Mouse (Mus musculus) midbrain, embryonic 13.5 days (tissue): ENCODE measurements around the gene E2f6. TPM values are rescaled to one million over a fixed set of nuclear protein-coding genes. Genes with fewer than 3 reads are reported as not detected.

ENCODE experiments used
- ATAC-seq: fragments of 200-750 bp; cut with Nextera tagmentation; 2 replicates; pipeline ENCODE4 v1.8.0; 2017; ENCODE audit warnings: mild to moderate bottlenecking, moderate TSS enrichment, moderate library complexity
- H3K27ac ChIP-seq: fragments of 300-500 bp; sonication (generic); 2 replicates; pipeline ENCODE4 v1.5.1; 2015; ENCODE audit warnings: inconsistent platforms, mild to moderate bottlenecking, moderate library complexity
- H3K27me3 ChIP-seq: fragments of 300-500 bp; sonication (generic); 2 replicates; pipeline ENCODE4 v1.6.1; 2015; ENCODE audit warnings: mild to moderate bottlenecking, inconsistent platforms
- H3K36me3 ChIP-seq: fragments of 300-500 bp; sonication (generic); 2 replicates; pipeline ENCODE4 v1.6.1; 2015; ENCODE audit warnings: mild to moderate bottlenecking, inconsistent platforms
- H3K4me1 ChIP-seq: fragments of 300-500 bp; sonication (generic); replicated peaks from 2 replicates; pipeline ENCODE4 v1.6.1; 2015; ENCODE audit warnings: inconsistent platforms
- H3K4me2 ChIP-seq: fragments of 300-500 bp; sonication (generic); replicated peaks from 2 replicates; pipeline ENCODE4 v1.6.1; 2015; ENCODE audit warnings: moderate library complexity, mild to moderate bottlenecking, inconsistent platforms
- H3K4me3 ChIP-seq: fragments of 300-500 bp; sonication (generic); replicated peaks from 2 replicates; pipeline ENCODE4 v1.5.1; 2015; ENCODE audit warnings: mild to moderate bottlenecking, inconsistent platforms
- H3K9ac ChIP-seq: fragments of 300-500 bp; sonication (generic); replicated peaks from 2 replicates; pipeline ENCODE4 v1.6.1; 2015; ENCODE audit warnings: mild to moderate bottlenecking, inconsistent platforms
- H3K9me3 ChIP-seq: fragments of 300-500 bp; sonication (generic); 2 replicates; pipeline ENCODE4 v1.6.1; 2016; ENCODE audit warnings: mild to moderate bottlenecking, inconsistent platforms
- WGBS: fragments of 180-500 bp; shearing (Covaris S2); methylation state at CpG from one replicate; pipeline ENCODE4 v1.1.7; 2015; 5-methylcytosine and 5-hydroxymethylcytosine counted together
- polyA plus RNA-seq: library from polyadenylated mRNA; unstranded; fragments of >200 nt; fragmentation: Nextera tagmentation; extraction: Ambion mirVana; gene quantifications from 2 replicates; pipeline ENCODE4 v1.2.1, GENCODE M21; 2015

E2f6 gene
- polyA plus RNA-seq, 1 experiment from 2014 or later = 49.5 TPM

- H3K27me3 ChIP-seq = no peaks in the 10 kb centered on the region
- H3K4me1 ChIP-seq = no peaks in the 10 kb centered on the region
- ATAC-seq = no peak
- no peak overlapping the region for H3K4me3 ChIP-seq
- no peak overlapping the region for H3K27ac ChIP-seq
- H3K4me2 ChIP-seq = no peak overlapping the region
- H3K36me3 ChIP-seq = no peaks in the 10 kb centered on the region; the same call in 1 of the 2 replicates
- 75% methylated on average over 3 of the region's 3 CpGs for WGBS
- no peaks in the 10 kb centered on the region for H3K9me3 ChIP-seq
- no peak overlapping the region for H3K9ac ChIP-seq
Observed at GRCm38 (mm10) chr12:16780320-16780719, 30.4 kb upstream of the E2f6 start.

GRCm38 (mm10) chr12:16781034-16781746, 29.6 kb upstream of the E2f6 start:
- Histone ChIP-seq H3K4me2 (no peak overlapping the region), H3K9me3 (no peaks in the 10 kb centered on the region), H3K36me3 (no peaks in the 10 kb centered on the region; the same call in 1 of the 2 replicates), H3K4me3 (no peak overlapping the region), H3K27me3 (no peaks in the 10 kb centered on the region), H3K27ac (no peak overlapping the region), H3K4me1 (no peaks in the 10 kb centered on the region), H3K9ac (no peak overlapping the region)
- 90% methylated on average over 14 of the region's 14 CpGs for WGBS
- no peak for ATAC-seq

GRCm38 (mm10) chr12:16788600-16788999, 22.2 kb upstream of the E2f6 start:
- peaks cover 14% of the 10 kb centered on the region for H3K4me1 ChIP-seq
- H3K27ac ChIP-seq = no peak overlapping the region
- no peaks in the 10 kb centered on the region; the same call in 1 of the 2 replicates for H3K36me3 ChIP-seq
- 37% methylated on average over 2 of the region's 2 CpGs for WGBS
- no peak overlapping the region for H3K4me2 ChIP-seq
- no peaks in the 10 kb centered on the region for H3K9me3 ChIP-seq
- no peak overlapping the region for H3K4me3 ChIP-seq
- H3K9ac ChIP-seq = no peak overlapping the region
- no peaks in the 10 kb centered on the region for H3K27me3 ChIP-seq
- no peak for ATAC-seq

GRCm38 (mm10) chr12:16789199-16789598, 21.6 kb upstream of the E2f6 start:
- no peak overlapping the region for H3K4me3 ChIP-seq
- H3K36me3 ChIP-seq = no peaks in the 10 kb centered on the region
- H3K27ac ChIP-seq = no peak overlapping the region
- WGBS = 4% methylated on average over 1 of the region's 1 CpGs
- ATAC-seq = no peak
- H3K9ac ChIP-seq = no peak overlapping the region
- peaks cover 14% of the 10 kb centered on the region for H3K4me1 ChIP-seq
- H3K27me3 ChIP-seq = no peaks in the 10 kb centered on the region
- no peaks in the 10 kb centered on the region for H3K9me3 ChIP-seq
- no peak overlapping the region for H3K4me2 ChIP-seq

GRCm38 (mm10) chr12:16789756-16790155, 21.0 kb upstream of the E2f6 start:
- Histone ChIP-seq H3K9ac (no peak overlapping the region; the same call in 1 of the 2 replicates), H3K4me2 (no peak overlapping the region), H3K27ac (0 out of 2 replicates have a peak overlapping the region, but pooled peaks have one; percentile 53), H3K36me3 (no peaks in the 10 kb centered on the region), H3K27me3 (no peaks in the 10 kb centered on the region), H3K9me3 (no peaks in the 10 kb centered on the region), H3K4me3 (no peak overlapping the region), H3K4me1 (peaks cover 14% of the 10 kb centered on the region)
- 5% methylated on average over 4 of the region's 4 CpGs for WGBS
- no peak for ATAC-seq

- H3K4me2 ChIP-seq = no peak overlapping the region
- no peak overlapping the region for H3K4me3 ChIP-seq
- H3K27me3 ChIP-seq = no peaks in the 10 kb centered on the region
- no peaks in the 10 kb centered on the region for H3K36me3 ChIP-seq
- no peaks in the 10 kb centered on the region for H3K9me3 ChIP-seq
- no peak overlapping the region for H3K27ac ChIP-seq
- peaks cover 14% of the 10 kb centered on the region for H3K4me1 ChIP-seq
- WGBS = 38% methylated on average over 4 of the region's 4 CpGs
- H3K9ac ChIP-seq = no peak overlapping the region
- 0 out of 2 replicates have a peak, but pooled peaks have one; percentile 41 for ATAC-seq
Observed at GRCm38 (mm10) chr12:16790456-16790855, 20.3 kb upstream of the E2f6 start.

GRCm38 (mm10) chr12:16793371-16793770, 17.4 kb upstream of the E2f6 start:
- Histone ChIP-seq H3K4me2 (no peak overlapping the region), H3K27ac (no peak overlapping the region), H3K9ac (no peak overlapping the region), H3K27me3 (no peaks in the 10 kb centered on the region), H3K9me3 (no peaks in the 10 kb centered on the region), H3K4me1 (peaks cover 9% of the 10 kb centered on the region), H3K4me3 (no peak overlapping the region), H3K36me3 (no peaks in the 10 kb centered on the region)
- 93% methylated on average over 4 of the region's 4 CpGs for WGBS
- no peak for ATAC-seq

GRCm38 (mm10) chr12:16795781-16796180, 15.0 kb upstream of the E2f6 start:
- Histone ChIP-seq H3K27me3 (0 out of 2 replicates have a peak, but pooled peaks cover 3% of the 10 kb centered on the region), H3K4me1 (peaks cover 19% of the 10 kb centered on the region), H3K36me3 (no peaks in the 10 kb centered on the region), H3K27ac (no peak overlapping the region), H3K9me3 (no peaks in the 10 kb centered on the region), H3K4me3 (no peak overlapping the region), H3K4me2 (no peak overlapping the region), H3K9ac (no peak overlapping the region)
- no peak for ATAC-seq
- WGBS = 86% methylated on average over 3 of the region's 3 CpGs

- H3K4me1 ChIP-seq = peaks cover 29% of the 10 kb centered on the region
- H3K9me3 ChIP-seq = no peaks in the 10 kb centered on the region
- no peak overlapping the region for H3K27ac ChIP-seq
- 0 out of 2 replicates have a peak, but pooled peaks cover 3% of the 10 kb centered on the region for H3K27me3 ChIP-seq
- 30% methylated on average over 3 of the region's 3 CpGs for WGBS
- no peaks in the 10 kb centered on the region for H3K36me3 ChIP-seq
- H3K9ac ChIP-seq = no peak overlapping the region
- 0 out of 2 replicates have a peak overlapping the region, but pooled peaks have one; percentile 92 for H3K4me2 ChIP-seq
- no peak for ATAC-seq
- H3K4me3 ChIP-seq = no peak overlapping the region
Observed at GRCm38 (mm10) chr12:16798894-16799293, 11.9 kb upstream of the E2f6 start.

GRCm38 (mm10) chr12:16799928-16800258, 10.9 kb upstream of the E2f6 start:
- 3% methylated on average over 6 of the region's 6 CpGs for WGBS
- H3K4me1 ChIP-seq = peaks cover 33% of the 10 kb centered on the region
- H3K27ac ChIP-seq = no peak overlapping the region
- peak overlapping the region; percentile 92 for H3K4me2 ChIP-seq
- no peaks in the 10 kb centered on the region for H3K9me3 ChIP-seq
- peak overlapping the region; percentile 74 for H3K9ac ChIP-seq
- peak; percentile 27; the same call in 1 of the 2 replicates for ATAC-seq
- H3K27me3 ChIP-seq = 0 out of 2 replicates have a peak, but pooled peaks cover 3% of the 10 kb centered on the region
- peak overlapping the region; percentile 67 for H3K4me3 ChIP-seq
- no peaks in the 10 kb centered on the region for H3K36me3 ChIP-seq

- Histone ChIP-seq H3K4me2 (peak within 1 kb of the TSS; percentile 92), H3K9me3 (no peaks in the 10 kb centered on the region), H3K27me3 (0 out of 2 replicates have a peak, but pooled peaks cover 3% of the 10 kb centered on the region), H3K4me1 (peaks cover 33% of the 10 kb centered on the region), H3K27ac (no peak within 1 kb of the TSS), H3K36me3 (no peaks in the 10 kb centered on the region), H3K4me3 (peak within 1 kb of the TSS; percentile 67), H3K9ac (peak within 1 kb of the TSS; percentile 74)
- WGBS = under 1% methylated on average over 52 of the region's 53 CpGs
- ATAC-seq = peak; percentile 81
Observed at GRCm38 (mm10) chr12:16800259-16800958, 10.4 kb upstream of the E2f6 start, which contains the start of gene Greb1. Greb1 (minus strand) TSS chr12:16800886.

- 0% methylated on average over 12 of the region's 12 CpGs for WGBS
- H3K27me3 ChIP-seq = peaks cover 4% of the 10 kb centered on the region; the same call in 1 of the 2 replicates
- no peaks in the 10 kb centered on the region for H3K36me3 ChIP-seq
- H3K9ac ChIP-seq = peak overlapping the region; percentile 74
- H3K9me3 ChIP-seq = no peaks in the 10 kb centered on the region
- H3K4me1 ChIP-seq = peaks cover 33% of the 10 kb centered on the region
- peak overlapping the region; percentile 92 for H3K4me2 ChIP-seq
- H3K27ac ChIP-seq = no peak overlapping the region
- peak overlapping the region; percentile 67 for H3K4me3 ChIP-seq
- ATAC-seq = peak; percentile 48
Observed at GRCm38 (mm10) chr12:16800959-16801315, 9.8 kb upstream of the E2f6 start.
